Mouse (Mus musculus) small intestine, adult 2 months (tissue): ENCODE results near the gene Ttc7b.

Experiments used
- CTCF ChIP-seq: fragments of 200-500 bp; IDR thresholded peaks from 2 replicates; pipeline ENCODE4 v1.5.1; 2012; ENCODE audit warnings: low read depth, mild to moderate bottlenecking, control low read depth, inconsistent platforms, low read length, moderate library complexity, mixed read lengths; ENCODE audit not compliant: insufficient replicate concordance, insufficient read length; ENCODE audit errors: extremely low read depth
- POLR2A ChIP-seq: fragments of 200-500 bp; IDR thresholded peaks from 2 replicates; pipeline ENCODE4 v1.6.1; 2012; ENCODE audit warnings: low read depth, mild to moderate bottlenecking, control low read depth, inconsistent platforms, low read length, moderate library complexity

DNA sequence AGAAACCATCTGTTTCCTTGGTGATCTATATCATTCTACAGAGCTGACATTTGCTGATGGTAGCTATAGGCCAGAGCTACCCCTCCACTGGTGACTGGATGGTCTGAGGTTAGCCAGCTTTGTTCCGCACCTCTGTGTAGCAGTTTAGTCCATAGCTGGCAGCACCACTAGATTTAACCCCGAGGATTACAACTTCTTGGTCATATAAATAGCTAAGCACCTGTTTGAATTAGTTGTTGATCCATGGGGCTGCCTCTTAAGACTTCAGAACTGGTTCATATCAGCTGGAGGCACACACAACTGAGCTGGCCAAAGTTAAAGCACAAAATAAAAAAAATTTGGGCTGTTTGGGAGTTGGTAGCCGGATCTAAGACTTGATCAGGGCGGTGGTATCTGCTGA, 12.6 kb upstream of the Ttc7b start:
- TF ChIP-seq CTCF (no peak), POLR2A (no peak)
